In genomic region chr4:105940891-105941290, GRCm38 (mm10) we compare ENCODE assay signal across 28 mouse cellular contexts.
"Had no signal": no experiment of that assay in that cellular context is flagged by ENCODE, and none has a peak within 500 bp of the region (broad histone marks: within the 10 kb centered on the region; RNA-seq: fewer than 3 reads in every experiment).

No protein-coding gene starts in this region.

- H3K4me2 ChIP-seq: heart, embryonic 12.5 days; hindbrain, embryonic 12.5 days; hindbrain, embryonic 14.5 days; intestine, embryonic 15.5 days; kidney, embryonic 15.5 days; limb, embryonic 12.5 days; liver, embryonic 11.5 days had no signal

- H3K4me1 ChIP-seq: heart, embryonic 10.5 days; heart, embryonic 12.5 days; hindbrain, embryonic 10.5 days; intestine, embryonic 15.5 days had no signal

- H3K9ac ChIP-seq: heart, embryonic 12.5 days; hindbrain, embryonic 12.5 days; hindbrain, embryonic 14.5 days; intestine, embryonic 15.5 days; kidney, embryonic 15.5 days; limb, embryonic 12.5 days; liver, embryonic 14.5 days had no signal

- H3K9me3 ChIP-seq: heart, embryonic 10.5 days; heart, embryonic 12.5 days; hindbrain, embryonic 10.5 days; hindbrain, embryonic 12.5 days; intestine, embryonic 15.5 days; kidney, embryonic 15.5 days; limb, embryonic 12.5 days had no signal

- H3K4me3 ChIP-seq: gastrocnemius, adult 2 months; heart, adult 2 months; heart, embryonic 10.5 days; heart, embryonic 12.5 days; hindbrain, embryonic 10.5 days; hindbrain, embryonic 12.5 days; intestine, embryonic 15.5 days; kidney, embryonic 15.5 days; limb, embryonic 12.5 days had no signal

- H3K27ac ChIP-seq: gastrocnemius, adult 2 months; heart, adult 2 months; heart, embryonic 10.5 days; hindbrain, embryonic 10.5 days; hindbrain, embryonic 12.5 days; hindbrain, embryonic 14.5 days; intestine, embryonic 15.5 days; kidney, embryonic 15.5 days; kidney, postnatal 0 days; liver, embryonic 14.5 days had no signal

- H3K27me3 ChIP-seq: hindbrain, embryonic 12.5 days; intestine, embryonic 15.5 days; limb, embryonic 12.5 days had no signal

- DNase-seq: gastrocnemius, adult 2 months; gastrocnemius, postnatal 10 days; gastrocnemius, postnatal 25 days; heart, adult 2 months; heart, postnatal 10 days; heart, postnatal 4 days; kidney, adult 2 months; kidney, adult 9 months; kidney, postnatal 14 days; kidney, postnatal 36 days; layer of hippocampus, adult 9-11 months; layer of hippocampus, postnatal 36 days; left cerebral cortex, postnatal 4 days; liver had no signal

- H3K36me3 ChIP-seq: heart, embryonic 10.5 days; heart, embryonic 12.5 days; hindbrain, embryonic 10.5 days; hindbrain, embryonic 12.5 days; intestine, embryonic 15.5 days; kidney, embryonic 15.5 days; limb, embryonic 12.5 days had no signal

- ATAC-seq: hindbrain, embryonic 16.5 days; inflammation-experienced regulatory T-cells, adult 6 months; intestine, embryonic 15.5 days; intestine, postnatal 0 days had no signal
